Mouse (Mus musculus): ENCODE measurements around the gene Lmo3.

DNA sequence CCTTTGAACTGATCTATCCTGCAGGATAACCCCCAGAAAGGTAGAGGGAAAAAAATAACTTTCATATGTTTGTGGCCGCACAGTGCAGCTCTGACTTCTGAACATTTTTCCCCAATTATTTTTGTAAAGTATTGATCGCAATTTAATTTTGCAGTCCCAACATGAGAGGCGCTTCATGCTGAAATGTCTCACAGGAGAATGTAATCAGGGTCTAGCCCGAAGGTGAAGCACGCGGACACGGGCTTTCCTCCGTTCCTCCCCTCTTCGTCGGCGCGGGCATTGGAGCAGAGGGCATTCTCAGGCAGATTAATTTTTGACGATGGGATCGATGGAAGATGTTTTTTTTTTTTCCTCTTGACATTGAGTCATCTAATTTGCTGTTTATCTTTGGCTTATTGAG lies 258.4 kb downstream of the Lmo3 start:
- no peak for TF ChIP-seq CTCF (IDR thresholded peaks at IDR 0.05; ENCODE audit: borderline replicate concordance, insufficient read depth, low read length)
- TF ChIP-seq POLR2A (IDR thresholded peaks at IDR 0.05; ENCODE audit: low read depth, low read length) = no peak
